Mouse (Mus musculus) layer of hippocampus, adult 9-11 months (tissue): ENCODE results near the gene Rubcnl.

Experiments used
- DNase-seq: peaks from one replicate; pipeline ENCODE4 v3.0.0; 2022

Gene Rubcnl

DNA sequence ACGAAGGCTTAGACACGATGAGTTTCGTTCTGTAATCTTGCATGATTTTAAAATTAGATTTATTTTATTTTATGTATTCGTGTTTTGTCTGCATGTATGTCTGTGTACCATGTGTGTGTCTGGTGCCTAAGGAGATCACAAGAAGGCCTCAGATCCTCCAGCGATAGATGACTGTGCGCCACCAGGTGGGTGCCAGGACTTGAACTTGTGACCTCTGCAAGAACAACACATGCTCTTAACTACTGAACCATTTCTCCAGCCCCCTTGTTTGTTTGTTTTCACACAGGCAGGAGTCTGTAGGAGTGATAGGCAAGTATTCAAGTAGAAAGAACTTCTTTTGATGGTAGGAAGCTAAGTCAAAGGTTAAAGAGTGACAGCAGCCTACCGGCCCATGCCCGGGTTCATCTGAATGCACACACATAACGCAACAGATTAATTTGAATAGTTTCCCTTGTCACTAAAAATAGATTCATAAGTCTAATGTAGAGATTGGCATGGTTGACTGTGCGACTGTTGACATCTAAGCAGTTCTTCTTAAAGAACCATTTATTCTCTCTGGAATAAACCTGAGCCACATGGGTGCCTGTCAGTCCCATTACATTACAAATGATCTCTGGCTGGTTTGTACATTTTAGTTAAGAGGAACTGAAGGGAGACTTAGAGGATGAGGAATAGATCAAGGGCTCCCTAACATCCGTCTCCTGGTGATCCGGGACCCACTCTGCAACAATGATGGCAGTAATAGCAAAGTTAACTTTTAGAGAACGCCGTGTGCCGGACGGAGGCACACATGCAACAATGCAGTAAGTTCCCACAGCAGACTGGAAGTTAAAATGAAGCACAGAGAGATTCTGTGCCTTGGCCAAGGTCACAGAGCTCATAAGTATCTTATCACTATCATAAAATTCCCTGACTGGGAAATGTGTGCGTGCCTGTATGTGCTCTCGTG is 2.3 kb downstream of the Rubcnl start:
- no peak for DNase-seq

DNA sequence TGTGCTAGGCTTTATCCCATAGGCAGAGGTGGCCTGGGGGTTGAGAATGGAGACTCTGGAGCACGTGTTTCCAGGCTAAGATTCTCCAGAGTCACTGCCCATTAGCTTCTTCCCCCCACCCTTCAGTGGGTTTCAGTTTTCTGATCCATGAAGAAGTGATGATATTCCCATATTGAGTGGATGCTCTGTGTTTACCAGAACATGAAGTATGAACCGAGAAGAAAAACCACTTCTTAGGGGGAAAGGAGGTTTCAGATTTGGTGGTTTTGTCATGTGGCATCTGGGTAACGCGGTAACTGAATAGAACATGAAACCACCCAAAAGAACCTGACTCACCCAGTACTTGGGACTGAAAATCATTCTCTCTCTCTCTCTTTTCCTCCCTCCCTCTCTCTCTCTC is 3.0 kb downstream of the Rubcnl start:
- no peak for DNase-seq

DNA sequence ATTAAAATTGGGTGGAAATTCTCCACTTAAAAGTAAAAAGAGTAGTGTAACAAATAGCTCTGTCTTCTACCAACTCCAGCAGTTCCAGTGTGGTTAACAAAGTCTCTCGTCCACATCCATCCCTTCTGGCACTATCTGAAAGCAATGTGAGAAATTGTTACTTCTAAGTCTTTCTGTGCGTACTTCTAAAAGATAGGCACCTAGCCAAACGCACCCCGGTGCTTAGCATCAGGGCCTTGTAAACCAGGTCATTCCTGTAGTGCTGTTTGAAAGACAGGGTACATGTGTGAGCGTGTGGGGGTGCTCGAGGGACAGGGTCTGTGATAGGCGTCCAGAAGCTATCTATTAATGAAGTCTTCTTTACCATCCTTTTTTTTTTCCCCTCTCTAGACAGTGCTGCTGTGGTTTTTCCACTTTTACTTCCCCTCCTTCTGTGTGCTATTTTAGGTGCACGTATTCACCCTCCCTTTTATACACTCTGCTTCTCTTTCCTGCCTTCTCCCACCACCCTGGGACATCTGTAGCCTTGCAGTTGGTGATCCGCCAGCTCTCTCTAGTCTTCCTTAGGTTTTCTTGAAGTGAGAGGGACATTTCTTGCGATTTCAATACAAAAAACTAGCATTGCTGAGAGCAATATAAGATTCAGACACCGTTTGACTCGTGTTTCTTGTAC is 4.9 kb downstream of the Rubcnl start:
- DNase-seq: no peak

DNA sequence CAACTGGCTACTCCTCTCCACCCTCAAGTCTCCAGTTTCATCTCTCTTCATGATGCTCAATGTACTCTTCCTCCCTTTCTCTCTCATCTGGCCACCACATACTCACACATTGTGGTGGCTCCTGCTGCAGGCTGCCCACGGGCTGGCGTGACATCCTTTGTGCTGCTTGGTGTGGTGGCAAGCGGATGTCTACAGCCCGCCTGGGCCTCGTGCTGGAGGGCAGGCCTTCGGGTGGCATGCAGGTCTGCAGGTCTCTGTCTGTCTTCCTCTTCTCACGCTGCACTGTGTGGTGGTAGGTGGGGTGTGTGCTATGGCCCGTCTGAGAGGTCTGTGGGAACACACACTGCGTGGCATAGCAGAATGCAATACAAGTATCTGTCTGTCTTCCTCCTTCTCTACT is 6.7 kb downstream of the Rubcnl start:
- DNase-seq: peak; percentile 53

DNA sequence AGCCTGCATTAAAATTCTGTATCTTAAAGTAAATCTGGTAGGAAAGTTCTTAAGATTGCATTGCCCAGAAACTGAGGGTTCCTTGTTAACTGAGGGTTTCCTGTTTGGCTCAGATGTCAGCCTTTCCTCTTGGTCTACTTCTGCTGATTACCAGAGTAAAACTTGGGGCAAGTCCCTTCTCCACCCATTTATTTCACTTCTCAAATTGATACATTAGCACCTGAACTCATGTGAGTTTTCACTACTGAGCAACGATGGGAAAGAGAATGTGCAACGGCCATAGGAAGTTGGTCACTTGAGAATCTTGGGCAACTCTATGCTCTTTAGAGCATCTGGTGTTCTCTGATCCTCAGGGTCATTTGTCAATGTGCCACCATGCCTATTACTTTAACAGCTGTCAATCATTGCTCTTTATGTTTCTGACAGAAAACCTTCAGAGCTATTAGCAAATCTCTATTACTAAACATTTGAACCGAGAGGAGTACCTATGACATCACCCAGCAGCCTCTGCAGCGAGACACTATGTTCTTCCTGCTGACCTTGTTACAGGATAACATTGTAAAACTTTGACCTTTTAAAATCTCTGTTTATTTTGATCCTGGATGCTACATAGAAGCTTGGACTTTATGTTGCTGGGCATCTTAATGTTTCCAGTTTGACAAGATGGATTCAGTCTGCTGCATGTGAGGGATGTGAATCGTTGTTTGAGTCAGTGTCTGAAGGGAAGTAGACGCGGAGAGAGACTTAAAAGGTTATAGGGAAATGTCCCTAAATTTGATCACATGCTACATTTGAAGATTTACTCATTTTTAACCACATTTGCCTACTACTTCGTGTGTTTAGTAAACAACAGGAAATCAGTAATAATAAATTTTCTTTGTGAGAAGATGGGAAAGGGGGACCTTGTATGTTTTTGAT is 9.2 kb downstream of the Rubcnl start:
- no peak for DNase-seq

DNA sequence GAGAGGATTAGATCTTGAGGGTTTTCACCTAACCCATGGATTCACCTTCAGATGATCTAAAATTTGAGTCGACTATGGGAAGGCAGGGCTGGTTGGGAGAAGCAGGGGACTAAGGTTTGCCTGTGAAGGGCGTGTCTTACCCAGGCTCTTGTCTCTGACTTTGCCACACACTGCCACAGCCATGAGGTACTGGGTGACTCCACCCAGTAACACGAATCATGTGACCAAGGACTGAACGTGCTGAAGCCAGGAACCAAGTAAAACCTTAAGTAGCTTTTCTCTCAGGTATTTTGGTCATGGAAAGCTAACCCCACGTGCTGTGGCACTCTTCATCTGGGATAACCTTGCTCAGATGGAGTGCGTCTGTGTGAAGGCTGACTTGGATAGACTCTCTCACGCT is 14.9 kb downstream of the Rubcnl start:
- no peak for DNase-seq

DNA sequence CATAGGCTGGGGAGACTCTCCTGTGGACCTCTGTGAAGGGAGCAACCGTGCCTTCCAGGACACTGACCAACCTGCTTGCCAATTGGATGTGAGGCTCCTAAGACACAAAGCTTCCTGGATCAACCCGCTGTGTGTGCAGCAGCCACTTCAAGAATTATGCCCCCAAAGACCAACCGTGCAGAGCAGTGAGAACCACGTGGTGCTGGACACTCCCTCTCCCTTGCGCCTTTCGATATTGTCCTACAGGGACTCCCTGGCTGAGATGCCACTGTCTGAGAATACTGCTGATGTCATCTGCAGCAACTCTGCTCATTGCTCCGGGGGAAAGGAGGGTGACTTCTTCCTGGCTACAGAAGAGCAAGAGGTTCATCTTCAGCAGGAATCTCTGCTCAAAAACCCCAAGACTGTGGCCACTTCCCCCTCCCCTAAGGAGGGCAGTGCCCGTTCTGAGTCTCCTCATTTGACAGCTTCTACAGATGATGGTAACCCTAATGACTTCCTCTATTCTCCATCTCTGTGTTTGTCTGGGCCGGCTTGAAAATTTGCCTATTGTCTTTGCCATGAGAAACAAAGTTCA is 16.3 kb downstream of the Rubcnl start:
- no peak for DNase-seq

DNA sequence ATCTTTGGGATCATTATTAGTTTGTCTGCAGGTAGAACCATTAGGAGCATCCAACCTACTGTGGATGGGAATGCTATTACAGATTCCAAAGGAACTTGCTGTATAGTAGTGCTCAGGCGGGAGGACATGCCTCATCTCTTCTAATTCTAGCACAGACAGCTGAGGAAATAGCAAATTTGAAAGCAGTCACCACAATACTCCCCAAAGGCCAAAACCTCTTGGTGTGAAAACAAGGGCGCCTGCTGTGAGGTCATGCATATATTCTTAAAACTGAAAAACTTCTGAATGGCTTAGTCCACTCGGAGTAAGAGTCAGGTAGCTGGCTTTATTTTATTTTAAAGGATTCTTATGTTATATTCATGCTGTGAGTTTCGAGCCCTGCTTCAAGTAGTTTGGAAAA is 16.9 kb downstream of the Rubcnl start:
- DNase-seq: no peak

DNA sequence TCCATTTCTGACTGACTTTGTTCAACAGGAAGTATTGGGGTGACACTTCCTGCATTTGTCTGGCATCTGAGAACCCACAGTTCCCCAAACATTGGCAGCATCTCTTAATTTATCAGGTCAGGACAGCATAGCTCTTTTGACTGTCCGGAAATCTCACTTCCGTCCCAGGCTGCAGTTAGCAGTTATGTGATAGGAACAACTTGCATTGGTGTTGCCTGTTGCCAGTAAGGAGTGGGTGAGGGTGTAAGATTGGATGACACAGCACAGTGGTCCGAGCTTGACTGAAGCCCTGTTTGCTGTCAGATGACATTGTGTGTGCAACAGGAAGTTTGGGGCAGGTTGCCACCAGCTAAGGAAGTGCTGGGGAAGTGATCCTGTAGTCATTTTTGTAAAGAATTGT is 18.4 kb downstream of the Rubcnl start:
- peak; percentile 62 for DNase-seq

DNA sequence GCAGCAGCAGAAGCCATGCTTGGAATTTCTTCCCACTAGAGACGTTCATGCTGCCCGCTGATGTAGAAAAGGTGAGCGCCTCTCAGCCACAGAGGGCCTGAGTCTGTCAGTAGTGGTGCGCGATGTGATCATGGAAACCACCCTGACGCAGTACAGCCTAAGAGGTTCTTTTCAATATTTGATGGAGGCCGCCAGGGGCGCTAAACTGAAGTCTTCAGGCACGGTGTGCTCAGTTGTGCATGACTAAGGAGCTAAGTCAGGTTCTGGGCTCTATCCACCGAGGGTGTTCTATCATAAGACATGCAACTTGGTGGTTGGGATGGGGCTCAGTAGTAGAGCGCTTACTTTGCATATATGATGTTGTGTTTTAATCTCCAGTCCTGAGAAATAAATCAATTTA is 19.6 kb downstream of the Rubcnl start:
- DNase-seq: no peak

DNA sequence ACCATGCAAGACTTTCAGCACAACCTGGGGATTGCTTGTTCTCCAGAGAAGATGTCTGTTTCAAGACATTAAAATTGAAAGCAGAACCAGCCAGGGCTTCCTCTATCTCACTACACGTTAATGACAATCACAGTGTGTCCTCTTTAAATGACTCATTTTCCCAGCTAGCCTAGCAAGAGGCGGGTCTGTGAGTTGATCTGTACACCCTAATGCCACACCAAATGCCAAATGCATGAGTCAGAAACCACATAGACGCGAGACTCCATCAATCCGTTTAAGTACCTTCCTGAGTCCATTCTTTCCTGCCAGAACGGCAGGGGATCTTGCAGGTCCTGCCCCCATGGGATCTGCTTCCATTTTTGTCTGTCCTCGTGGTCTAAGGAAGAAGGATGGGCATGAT is 29.4 kb downstream of the Rubcnl start:
- DNase-seq: no peak

DNA sequence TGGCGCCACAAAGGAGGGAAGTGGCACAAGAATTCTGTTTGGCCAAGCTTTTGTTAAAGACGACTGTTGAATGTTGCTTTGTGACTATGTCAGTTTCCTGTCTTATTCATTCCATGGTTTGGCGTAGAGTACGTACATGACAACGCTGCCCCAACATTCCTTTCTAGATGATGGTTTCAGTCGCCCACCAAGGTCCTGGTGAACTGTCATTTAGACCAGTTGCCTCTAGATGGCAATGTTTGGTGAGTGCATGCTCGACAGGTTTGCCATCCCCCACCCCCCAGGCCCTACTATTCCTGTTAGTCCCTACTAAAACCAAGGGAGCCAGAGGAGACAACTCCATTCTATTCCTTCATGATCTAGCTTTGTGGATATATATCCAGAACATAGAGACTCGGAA is 36.6 kb downstream of the Rubcnl start:
- DNase-seq: no peak

DNA sequence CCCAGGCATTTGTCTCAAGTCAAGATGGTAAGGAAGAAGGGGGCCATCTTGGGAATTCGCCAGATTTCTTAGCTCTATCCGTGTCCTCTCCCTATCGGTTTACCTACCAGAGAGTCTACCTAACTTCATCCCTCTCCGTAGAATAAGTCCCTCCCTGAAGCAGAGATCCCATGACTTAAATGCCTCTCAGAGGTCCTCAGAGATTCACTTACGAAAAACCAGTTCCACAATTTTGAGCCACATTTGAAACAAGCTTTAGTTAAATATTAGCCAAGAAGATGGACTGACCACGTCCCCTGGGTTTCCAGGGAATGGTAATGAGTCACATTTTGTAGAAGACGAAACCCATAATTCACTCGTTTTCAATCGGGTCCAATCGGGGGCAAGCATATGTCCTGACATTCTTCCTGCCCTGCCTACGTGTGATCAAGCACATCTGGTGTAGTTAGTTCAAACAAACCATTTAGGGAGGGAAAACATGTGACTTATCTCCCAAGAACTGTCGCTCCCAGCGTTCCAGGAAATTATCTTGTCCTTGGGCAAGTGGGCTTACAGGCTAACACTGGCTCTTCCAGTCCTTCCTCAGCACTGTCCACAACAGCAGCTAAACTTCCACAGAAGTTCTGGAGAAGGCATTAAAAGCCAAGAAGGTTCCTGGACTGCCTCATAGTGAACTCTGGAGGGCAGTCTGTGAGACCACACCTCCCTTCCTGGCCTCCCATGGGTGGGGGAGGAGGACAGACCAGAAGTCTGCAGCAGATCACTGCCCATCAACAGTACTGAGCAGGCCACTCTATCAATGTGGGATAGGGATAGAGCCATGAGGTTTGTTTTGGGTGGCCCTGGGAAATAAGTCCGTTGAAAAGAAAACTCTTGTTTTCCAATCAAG is 38.9 kb downstream of the Rubcnl start:
- DNase-seq: no peak

DNA sequence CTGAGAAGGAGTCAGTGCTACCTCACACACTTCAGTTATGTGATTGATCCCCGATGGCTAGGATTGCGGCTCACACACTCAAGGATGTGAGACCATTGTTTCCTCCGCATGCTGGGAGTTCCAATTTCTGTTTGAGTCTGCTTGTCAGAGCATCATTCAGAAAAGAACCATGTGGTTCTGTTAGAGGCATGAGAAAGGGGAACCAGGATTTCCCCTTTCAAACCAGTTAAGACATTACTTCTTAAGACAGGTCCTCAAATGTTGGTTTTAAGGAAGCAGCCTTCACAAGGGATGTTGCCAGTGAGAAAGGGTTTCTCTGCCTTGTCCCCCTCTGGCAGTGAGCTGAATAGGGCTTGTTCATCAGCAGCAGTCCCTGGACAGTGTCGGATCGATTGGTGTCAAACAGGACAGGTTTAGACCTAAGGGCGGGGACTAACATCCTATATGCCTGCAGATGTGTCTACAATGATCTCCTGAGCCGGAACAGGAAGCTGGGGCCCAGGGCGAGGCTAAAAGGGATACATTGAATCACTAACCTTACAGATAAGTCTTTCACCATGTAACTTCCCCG is 41.1 kb downstream of the Rubcnl start:
- DNase-seq: no peak

DNA sequence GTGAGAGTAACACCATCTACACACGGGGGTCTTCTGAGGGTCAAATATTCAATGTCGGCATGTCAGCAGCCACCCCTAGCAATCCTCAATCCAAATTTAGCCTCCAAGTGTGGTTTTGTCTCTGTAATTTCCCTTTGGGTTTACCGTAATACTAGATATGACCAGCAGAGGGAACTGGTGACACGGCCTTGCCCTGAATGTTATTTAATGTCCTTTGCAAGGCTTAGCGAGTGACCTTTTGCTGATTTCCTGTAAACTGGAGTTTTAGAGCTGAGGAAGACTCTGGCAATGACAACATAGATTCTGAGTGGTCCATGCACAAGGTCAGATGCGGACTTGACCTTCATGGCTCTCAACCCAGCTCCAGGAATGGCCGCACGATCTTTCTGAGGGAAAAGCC is 44.7 kb downstream of the Rubcnl start:
- DNase-seq: no peak

DNA sequence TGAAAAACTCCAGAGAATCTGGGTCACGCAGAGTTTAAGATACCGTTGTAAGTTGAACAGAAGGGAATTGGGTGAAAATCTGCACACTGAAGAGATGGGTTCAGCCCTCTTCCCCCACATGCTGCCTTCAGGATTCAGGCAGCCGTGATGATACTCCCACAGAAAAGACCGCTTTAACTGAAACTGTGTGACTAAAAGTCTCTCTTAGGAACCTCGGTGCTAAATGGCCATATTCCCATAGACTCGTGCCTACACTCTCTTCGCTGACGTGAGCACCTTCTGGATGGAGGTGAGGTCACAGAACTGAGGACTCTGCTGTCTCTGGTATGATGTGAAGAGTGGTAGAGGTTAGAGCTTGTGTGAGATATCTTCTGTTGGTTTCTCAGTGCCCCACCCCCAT is 48.1 kb downstream of the Rubcnl start:
- no peak for DNase-seq

DNA sequence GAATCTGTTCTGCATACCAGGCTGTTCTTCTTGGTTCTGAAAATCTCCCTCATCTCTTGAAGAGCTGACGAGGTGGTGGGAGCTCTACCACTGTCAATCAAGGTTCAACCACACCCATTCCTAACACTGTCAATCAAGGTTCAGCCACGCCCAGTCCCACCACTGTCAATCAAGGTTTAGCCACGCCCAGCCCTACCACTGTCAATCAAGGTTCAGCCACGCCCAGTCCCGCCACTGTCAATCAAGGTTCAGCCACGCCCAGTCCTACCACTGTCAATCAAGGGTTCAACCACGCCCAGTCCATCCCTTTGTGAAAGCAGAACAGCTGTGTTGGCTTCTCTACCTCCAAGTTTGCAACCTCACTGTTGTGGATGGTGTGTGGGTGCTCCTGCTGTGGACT is 48.7 kb downstream of the Rubcnl start:
- no peak for DNase-seq

DNA sequence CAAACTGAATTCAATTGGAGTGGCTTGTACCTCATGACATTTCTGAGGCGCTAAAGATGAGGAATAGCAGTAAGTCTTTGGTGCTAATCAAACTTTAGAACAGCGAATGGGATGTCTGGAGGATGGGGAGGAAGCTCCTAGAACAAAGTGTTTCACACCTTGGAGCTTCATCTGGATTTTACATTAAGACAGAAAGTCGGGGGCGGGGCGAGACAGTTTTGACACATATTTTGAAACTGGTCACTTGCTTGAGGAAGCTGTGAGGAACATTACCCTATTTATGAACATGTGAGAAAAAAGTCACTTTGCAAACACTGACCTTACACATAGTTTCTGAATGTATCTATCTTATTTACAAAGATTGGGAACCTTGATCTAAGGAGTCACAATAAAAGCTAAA is 49.4 kb downstream of the Rubcnl start:
- no peak for DNase-seq

DNA sequence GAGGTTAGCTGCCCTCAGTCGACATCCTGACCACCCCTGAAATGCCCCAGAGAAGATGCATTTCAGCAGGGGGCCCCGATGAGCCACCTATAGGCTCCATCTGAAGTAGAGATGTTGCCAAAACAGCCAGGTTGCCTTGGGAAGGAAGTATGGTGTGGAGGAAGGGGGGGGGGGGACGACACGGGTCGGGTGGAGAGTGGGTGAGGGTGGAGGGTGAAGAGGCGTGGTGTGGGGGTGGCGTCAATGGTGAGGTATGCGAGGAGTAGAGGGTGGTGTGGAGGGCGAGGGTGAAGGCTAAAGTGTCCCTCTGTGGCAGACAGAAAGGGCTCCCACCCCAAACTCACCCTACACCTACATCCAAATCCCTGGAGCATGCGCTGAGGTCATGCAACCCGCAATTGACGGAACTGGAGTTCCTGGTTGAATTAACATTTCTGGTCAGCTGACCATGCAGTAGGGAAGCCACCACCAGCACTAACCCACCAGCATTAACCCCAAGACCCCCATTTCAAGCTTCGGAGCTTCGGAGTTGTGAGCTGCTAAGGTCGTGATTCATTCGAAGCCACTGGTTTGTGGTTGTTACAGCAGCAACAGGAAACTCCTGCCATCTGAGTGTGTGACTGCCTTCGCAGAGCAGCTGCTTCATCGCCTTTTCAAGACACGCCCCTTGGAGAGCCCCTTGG is 52.7 kb downstream of the Rubcnl start:
- no peak for DNase-seq

DNA sequence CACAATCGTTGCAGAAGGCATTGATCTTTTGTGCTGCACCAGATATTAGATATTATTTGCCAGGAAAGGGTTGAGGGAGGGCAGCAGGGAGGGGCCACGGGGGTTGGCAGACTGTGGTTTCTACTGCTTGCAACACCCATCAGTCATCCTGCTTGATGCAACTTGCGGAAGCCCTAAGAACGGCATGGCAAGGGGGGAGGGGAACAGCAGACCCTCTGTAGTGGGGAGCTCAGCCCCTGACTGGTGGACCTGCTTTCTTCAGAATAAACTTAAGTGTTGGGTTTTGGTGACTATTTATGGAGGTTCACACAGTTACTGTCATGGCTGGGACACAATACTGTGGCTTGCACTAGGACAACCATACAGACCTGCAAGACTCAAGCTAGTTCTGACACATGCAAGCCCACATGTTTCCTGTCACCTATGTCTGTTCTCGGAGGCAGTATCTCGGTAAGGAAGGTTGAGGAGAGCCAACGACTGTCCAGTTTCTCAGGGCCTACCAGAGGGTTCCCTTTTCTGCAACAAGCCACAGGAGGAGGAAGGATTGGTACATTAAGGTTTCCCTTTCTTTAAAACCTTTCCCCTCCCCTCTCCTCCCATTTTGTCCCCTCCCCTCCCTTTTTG is 53.6 kb downstream of the Rubcnl start:
- DNase-seq: no peak
